Mouse (Mus musculus) forebrain, embryonic 10.5 days (tissue): ENCODE data around the gene Dera. TPM values are rescaled to one million over a fixed set of nuclear protein-coding genes. Genes with fewer than 3 reads are reported as not detected.

Experiments
- DNase-seq: peaks from one replicate; pipeline ENCODE4 v3.0.0-alpha.2; 2017; ENCODE audit warnings: low spot score; ENCODE audit errors: extremely low spot score
- H3K27ac ChIP-seq: fragments of 300-500 bp; sonication (generic); 2 replicates; pipeline ENCODE4 v1.5.1; 2016; ENCODE audit warnings: mild to moderate bottlenecking
- H3K27me3 ChIP-seq: fragments of 300-500 bp; sonication (generic); 2 replicates; pipeline ENCODE4 v1.6.1; 2016; ENCODE audit warnings: mild to moderate bottlenecking; ENCODE audit not compliant: poor library complexity, severe bottlenecking
- H3K36me3 ChIP-seq: fragments of 300-500 bp; sonication (generic); replicated peaks from 2 replicates; pipeline ENCODE4 v1.6.1; 2016; ENCODE audit warnings: mild to moderate bottlenecking, moderate library complexity
- H3K4me1 ChIP-seq: fragments of 300-500 bp; sonication (generic); 2 replicates; pipeline ENCODE4 v1.6.1; 2016
- H3K4me3 ChIP-seq: fragments of 300-500 bp; sonication (generic); 2 replicates; pipeline ENCODE4 v1.5.1; 2016; ENCODE audit warnings: mild to moderate bottlenecking, moderate library complexity
- H3K9me3 ChIP-seq: fragments of 300-500 bp; sonication (generic); 2 replicates; pipeline ENCODE4 v1.6.1; 2016; ENCODE audit warnings: mild to moderate bottlenecking, moderate library complexity
- WGBS: fragments of 180-500 bp; shearing (Covaris S2); methylation state at CpG from one replicate; pipeline ENCODE4 v1.1.7; 2016; 5-methylcytosine and 5-hydroxymethylcytosine counted together
- polyA plus RNA-seq: library from polyadenylated mRNA; unstranded; fragments of >200 nt; fragmentation: Nextera tagmentation; extraction: Ambion mirVana; gene quantifications from 2 replicates; pipeline ENCODE4 v1.2.1, GENCODE M21; 2016

The Dera gene
- polyA plus RNA-seq, 1 experiment from 2014 or later, result 67.2 TPM

DNA sequence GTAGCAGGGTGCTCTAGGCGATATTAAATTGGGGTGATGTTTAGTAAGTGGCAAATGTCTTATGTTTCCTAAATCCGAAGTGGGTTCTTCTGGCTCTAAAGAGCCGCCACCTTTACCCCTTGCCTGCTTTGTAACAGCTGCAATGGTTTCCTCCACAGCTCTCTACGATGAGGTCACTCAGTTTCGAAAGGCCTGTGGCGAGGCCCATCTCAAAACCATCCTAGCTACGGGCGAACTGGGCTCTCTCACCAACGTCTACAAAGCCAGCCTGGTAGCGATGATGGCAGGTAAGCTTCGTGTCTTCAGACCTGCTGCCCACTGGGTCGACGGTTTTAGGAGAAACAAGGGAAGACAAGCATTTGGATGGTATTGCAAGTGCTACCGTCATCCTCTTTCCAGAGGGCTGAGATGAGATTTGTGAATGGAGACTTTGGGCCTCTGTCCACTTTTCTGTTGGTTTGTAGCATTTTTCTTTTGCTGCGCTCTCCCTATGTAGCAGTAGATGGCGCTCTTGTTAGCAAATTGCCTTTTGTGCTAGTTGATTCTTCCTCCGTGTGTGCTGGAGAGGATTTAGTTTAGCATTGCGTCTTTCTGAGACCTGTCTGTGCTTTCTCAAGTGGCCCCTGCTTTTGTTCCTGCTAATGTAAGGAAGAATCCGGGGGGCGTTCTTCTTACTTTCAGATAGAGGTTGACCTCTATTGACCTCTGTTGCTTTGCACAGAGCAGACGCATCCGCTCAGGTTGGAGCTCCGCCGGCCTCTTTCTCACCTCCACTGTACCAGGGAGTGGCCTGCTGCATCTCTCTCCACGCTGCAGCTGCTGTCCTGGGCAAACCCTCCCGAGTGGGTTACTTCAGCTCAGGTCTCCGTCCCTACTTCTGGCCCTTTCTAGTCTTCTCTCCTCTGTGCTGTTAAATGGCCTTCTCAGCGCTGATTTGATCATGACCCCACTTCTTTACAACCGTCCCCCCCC lies 42.5 kb downstream of the Dera start:
- Histone ChIP-seq H3K4me3 (no peak overlapping the region), H3K4me1 (peaks cover 16% of the 10 kb centered on the region), H3K9me3 (peaks cover 15% of the 10 kb centered on the region), H3K27me3 (no peaks in the 10 kb centered on the region), H3K27ac (no peak overlapping the region), H3K36me3 (peaks cover 35% of the 10 kb centered on the region)
- WGBS, result 75% methylated on average over 29 of the region's 29 CpGs
- DNase-seq, result no peak

DNA sequence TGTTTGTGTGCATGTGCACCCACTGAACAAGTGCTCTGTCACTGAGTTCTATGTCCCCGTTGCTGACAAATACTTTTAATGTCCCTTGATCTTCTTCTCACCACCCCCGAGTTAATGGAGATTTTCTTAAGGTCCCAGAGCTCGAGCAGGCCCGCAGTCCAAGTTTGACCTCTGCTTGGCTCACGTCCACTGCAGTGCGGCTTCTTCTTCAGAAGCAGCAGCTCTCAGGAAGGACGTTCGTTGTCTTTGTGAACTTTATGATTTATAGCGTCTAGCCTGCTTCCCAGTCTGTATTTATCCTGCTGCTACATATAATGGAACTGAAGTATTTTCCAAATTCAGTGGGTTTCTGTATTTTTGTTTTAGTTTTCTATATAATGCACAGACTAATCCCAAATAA lies 44.9 kb downstream of the Dera start:
- Histone ChIP-seq H3K27me3 (no peaks in the 10 kb centered on the region), H3K4me3 (no peak overlapping the region), H3K9me3 (peaks cover 15% of the 10 kb centered on the region), H3K36me3 (peaks cover 33% of the 10 kb centered on the region), H3K27ac (no peak overlapping the region), H3K4me1 (peaks cover 12% of the 10 kb centered on the region)
- WGBS, result 91% methylated on average over 9 of the region's 9 CpGs
- DNase-seq, result no peak

GRCm38 (mm10) chr6:137803456-137804005 lies 49.2 kb downstream of the Dera start:
- WGBS, result 77% methylated on average over 12 of the region's 12 CpGs
- Histone ChIP-seq H3K27ac (no peak overlapping the region), H3K4me3 (no peak overlapping the region), H3K4me1 (peaks cover 16% of the 10 kb centered on the region), H3K36me3 (peaks cover 35% of the 10 kb centered on the region), H3K9me3 (peaks cover 20% of the 10 kb centered on the region), H3K27me3 (no peaks in the 10 kb centered on the region)
- no peak for DNase-seq

DNA sequence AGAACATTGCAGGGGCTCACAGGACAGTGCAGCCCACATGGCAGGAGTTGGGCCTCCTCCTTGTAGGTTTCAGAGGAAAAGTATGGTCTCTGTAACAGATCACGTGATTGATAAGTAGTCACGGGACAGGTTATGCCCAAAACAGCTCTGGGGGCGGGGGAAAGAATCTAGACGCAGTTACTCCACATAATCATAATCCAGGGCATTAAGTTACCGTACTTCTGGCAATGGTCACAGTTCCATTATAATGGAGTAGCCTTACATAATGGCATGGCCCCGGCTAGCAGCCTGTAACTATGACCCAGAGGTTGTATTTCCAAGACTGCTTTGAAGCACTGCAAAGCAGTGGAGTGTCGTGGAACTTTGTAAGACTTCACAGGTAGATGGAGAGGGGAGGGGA lies 49.8 kb downstream of the Dera start:
- H3K27ac ChIP-seq, result no peak overlapping the region
- peaks cover 16% of the 10 kb centered on the region for H3K4me1 ChIP-seq
- DNase-seq, result no peak
- no peak overlapping the region for H3K4me3 ChIP-seq
- 88% methylated on average over 7 of the region's 7 CpGs for WGBS
- peaks cover 20% of the 10 kb centered on the region for H3K9me3 ChIP-seq
- no peaks in the 10 kb centered on the region for H3K27me3 ChIP-seq
- H3K36me3 ChIP-seq, result peaks cover 34% of the 10 kb centered on the region

DNA sequence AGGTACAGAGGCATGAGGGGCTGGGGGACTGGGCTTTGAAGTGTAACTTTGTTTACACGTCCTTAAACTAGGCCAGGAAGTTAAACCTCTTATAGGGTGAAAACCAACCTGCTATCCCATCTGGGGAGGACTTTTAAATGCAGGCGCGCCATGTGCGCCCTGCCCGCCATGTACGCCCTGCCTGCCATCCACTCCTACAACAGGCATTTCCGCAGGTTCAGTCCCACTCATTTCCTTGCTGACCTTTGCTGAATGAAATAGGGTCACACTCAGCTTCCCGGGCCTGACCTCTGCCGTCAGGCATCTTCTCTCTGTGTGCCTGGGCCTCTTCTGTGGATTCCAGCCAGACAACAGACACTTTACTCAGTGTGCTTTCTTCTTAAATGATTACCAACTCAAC lies 50.3 kb downstream of the Dera start:
- Histone ChIP-seq H3K4me3 (no peak overlapping the region), H3K27me3 (no peaks in the 10 kb centered on the region), H3K36me3 (peaks cover 29% of the 10 kb centered on the region), H3K9me3 (peaks cover 20% of the 10 kb centered on the region), H3K27ac (no peak overlapping the region), H3K4me1 (peaks cover 16% of the 10 kb centered on the region)
- 63% methylated on average over 9 of the region's 9 CpGs for WGBS
- DNase-seq, result no peak

GRCm38 (mm10) chr6:137806342-137806741 lies 52.0 kb downstream of the Dera start:
- Histone ChIP-seq H3K27me3 (no peaks in the 10 kb centered on the region), H3K4me3 (no peak overlapping the region), H3K36me3 (peaks cover 12% of the 10 kb centered on the region), H3K9me3 (peaks cover 5% of the 10 kb centered on the region; the same call in 1 of the 2 replicates), H3K27ac (no peak overlapping the region), H3K4me1 (peaks cover 21% of the 10 kb centered on the region)
- 91% methylated on average over 3 of the region's 3 CpGs for whole genome bisulfite sequencing
- no peak for DNase-seq

DNA sequence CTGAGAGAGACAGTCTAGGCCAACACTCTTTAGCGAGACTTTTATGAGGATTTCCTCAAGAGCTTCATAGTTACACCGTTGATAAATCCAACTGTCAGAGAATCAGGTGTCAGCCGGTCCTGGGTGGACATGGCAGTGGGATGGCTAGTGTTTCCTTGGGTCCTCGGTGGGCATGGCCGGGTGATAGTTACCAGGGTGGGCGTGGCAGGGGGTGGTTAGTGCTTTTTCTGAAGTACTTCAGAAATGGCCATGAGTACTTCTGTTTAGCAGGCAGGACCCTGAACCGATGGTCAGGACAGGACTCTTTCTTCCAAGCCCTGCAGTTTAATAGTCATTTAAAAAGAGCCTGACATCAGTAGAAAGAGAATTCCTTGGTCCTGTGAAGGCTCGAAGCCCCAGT lies 52.5 kb downstream of the Dera start:
- Histone ChIP-seq H3K4me1 (peaks cover 21% of the 10 kb centered on the region), H3K9me3 (peaks cover 5% of the 10 kb centered on the region; the same call in 1 of the 2 replicates), H3K4me3 (no peak overlapping the region), H3K36me3 (peaks cover 7% of the 10 kb centered on the region), H3K27me3 (no peaks in the 10 kb centered on the region), H3K27ac (no peak overlapping the region)
- no peak for DNase-seq
- WGBS, result 95% methylated on average over 8 of the region's 8 CpGs

DNA sequence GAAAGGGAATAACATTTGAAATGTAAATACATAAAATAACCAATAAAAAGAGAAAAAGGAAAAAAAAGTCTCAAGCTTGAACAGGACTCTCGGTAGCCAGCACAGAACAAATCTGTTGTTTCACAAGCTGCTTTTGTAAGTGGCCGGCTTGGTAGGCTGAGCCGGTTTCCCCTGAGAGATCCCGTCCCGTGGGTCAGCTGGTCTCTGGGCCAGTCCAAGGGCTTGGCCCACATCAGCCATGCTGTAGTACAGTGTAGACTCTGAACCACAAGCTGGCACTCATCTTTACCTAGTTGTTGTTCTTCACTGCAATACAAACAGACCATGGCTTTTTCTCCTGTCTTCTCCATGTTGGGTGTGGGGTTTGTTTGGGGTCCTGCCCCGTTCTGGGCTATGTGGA lies 53.0 kb downstream of the Dera start:
- DNase-seq, result no peak
- H3K36me3 ChIP-seq, result 0 out of 2 replicates have a peak, but pooled peaks cover 6% of the 10 kb centered on the region
- H3K4me1 ChIP-seq, result peaks cover 21% of the 10 kb centered on the region
- H3K4me3 ChIP-seq, result no peak overlapping the region
- peaks cover 5% of the 10 kb centered on the region; the same call in 1 of the 2 replicates for H3K9me3 ChIP-seq
- H3K27ac ChIP-seq, result no peak overlapping the region
- 92% methylated on average over 6 of the region's 6 CpGs for WGBS
- H3K27me3 ChIP-seq, result no peaks in the 10 kb centered on the region

DNA sequence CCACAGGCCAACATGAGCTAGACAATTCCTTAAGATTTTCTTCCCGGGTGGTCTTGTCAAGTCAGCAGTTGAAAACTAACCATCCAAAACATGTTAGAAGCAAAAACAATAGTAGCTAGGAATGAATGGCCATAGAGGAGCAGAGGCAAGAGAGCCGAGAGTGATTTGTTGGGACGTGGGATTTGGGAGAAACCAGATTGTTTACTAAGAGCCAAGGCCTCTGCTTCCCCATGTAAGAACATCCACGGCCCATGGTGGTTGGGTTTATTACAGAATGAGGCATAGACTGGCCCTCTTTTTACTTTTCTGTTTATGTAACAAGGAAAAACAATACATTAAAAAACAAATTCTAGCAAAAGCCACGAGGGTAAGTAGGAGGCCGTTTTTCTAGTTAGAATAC lies 54.4 kb downstream of the Dera start:
- Histone ChIP-seq H3K4me3 (no peak overlapping the region), H3K4me1 (peaks cover 21% of the 10 kb centered on the region), H3K27ac (no peak overlapping the region), H3K9me3 (peaks cover 5% of the 10 kb centered on the region; the same call in 1 of the 2 replicates), H3K27me3 (no peaks in the 10 kb centered on the region), H3K36me3 (0 out of 2 replicates have a peak, but pooled peaks cover 6% of the 10 kb centered on the region)
- WGBS, result 88% methylated on average over 6 of the region's 6 CpGs
- no peak for DNase-seq

DNA sequence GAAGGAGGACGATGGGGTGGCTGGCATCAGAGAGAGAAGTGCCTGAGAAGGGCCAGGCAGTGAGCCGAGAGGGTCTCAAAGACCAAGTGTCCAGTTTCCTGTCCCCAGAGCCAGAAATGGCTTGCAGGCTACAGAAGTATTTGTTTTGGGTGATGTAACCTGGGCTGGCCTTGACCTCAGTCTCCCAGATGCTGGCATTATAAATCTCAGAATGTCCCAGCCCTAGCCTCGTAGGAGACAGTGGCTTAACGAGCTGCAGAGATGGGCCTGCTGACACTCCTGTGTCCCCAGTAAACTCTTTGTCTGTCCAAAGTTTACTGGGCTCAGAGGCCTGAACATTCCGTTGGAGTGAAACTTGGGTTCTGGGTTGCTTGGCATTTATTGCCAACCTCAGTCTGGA lies 55.8 kb downstream of the Dera start:
- no peak for DNase-seq
- Histone ChIP-seq H3K4me3 (no peak overlapping the region), H3K9me3 (peaks cover 5% of the 10 kb centered on the region; the same call in 1 of the 2 replicates), H3K27ac (0 out of 2 replicates have a peak overlapping the region, but pooled peaks have one; percentile 13), H3K4me1 (peaks cover 8% of the 10 kb centered on the region), H3K36me3 (0 out of 2 replicates have a peak, but pooled peaks cover 6% of the 10 kb centered on the region), H3K27me3 (no peaks in the 10 kb centered on the region)
- WGBS, result 73% methylated on average over 5 of the region's 5 CpGs

DNA sequence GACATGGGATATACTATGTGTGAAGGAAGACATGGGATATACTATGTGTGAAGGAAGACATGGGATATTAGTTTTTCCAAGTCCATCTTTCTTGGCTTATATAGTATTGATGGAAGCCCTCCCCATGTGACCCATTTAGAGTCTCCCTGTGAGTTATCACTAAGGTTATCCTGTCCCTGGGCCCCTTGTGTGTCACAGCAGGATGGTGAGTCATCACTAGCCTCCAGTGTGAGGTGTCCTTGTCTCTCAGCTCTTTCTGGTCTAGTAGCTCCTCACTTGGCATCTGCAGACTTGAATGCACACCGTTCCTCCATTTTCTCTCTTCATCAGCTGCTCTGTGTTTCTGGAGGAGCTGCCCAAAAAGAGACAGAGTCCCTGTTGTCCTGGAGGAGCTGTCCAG lies 59.7 kb downstream of the Dera start:
- Histone ChIP-seq H3K4me1 (peaks cover 5% of the 10 kb centered on the region), H3K4me3 (no peak overlapping the region), H3K27ac (no peak overlapping the region), H3K9me3 (no peaks in the 10 kb centered on the region), H3K27me3 (no peaks in the 10 kb centered on the region), H3K36me3 (peaks cover 9% of the 10 kb centered on the region; the same call in 1 of the 2 replicates)
- DNase-seq, result no peak
- 92% methylated on average over 1 of the region's 1 CpGs for WGBS

- H3K27me3 ChIP-seq, result no peaks in the 10 kb centered on the region
- H3K4me1 ChIP-seq, result no peaks in the 10 kb centered on the region
- DNase-seq, result no peak
- H3K36me3 ChIP-seq, result peaks cover 9% of the 10 kb centered on the region; the same call in 1 of the 2 replicates
- no peaks in the 10 kb centered on the region for H3K9me3 ChIP-seq
- no peak overlapping the region for H3K4me3 ChIP-seq
- H3K27ac ChIP-seq, result no peak overlapping the region
- 90% methylated on average over 9 of the region's 9 CpGs for WGBS
These were observed 62.2 kb downstream of the Dera start for GRCm38 (mm10) chr6:137816508-137816907.

DNA sequence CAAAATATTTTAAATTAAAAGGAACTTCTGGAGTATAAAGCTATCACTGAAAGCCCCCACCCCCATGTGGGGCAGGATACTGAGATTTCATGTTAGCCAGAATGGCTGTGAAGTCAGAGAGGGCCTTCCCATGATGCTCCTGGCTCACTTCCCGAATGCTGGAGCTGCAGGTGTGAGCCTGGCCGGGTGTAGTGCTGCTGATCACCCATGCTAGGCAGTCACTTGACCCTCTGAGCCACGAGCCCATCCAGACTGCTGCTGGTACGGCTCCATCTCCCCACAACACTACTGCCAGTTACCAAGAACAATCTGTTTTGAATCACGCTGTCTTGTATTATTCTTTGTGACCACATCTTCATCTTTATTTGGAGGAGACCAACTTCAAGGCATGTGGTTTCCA lies 68.2 kb downstream of the Dera start:
- Histone ChIP-seq H3K4me1 (peaks cover 16% of the 10 kb centered on the region), H3K27me3 (no peaks in the 10 kb centered on the region), H3K36me3 (peaks cover 9% of the 10 kb centered on the region; the same call in 1 of the 2 replicates), H3K9me3 (no peaks in the 10 kb centered on the region), H3K4me3 (no peak overlapping the region), H3K27ac (no peak overlapping the region)
- no peak for DNase-seq
- WGBS, result 92% methylated on average over 5 of the region's 5 CpGs
